Mouse (Mus musculus) neural tube, embryonic 11.5 days (tissue): ENCODE measurements around the gene Asgr1. TPM values are rescaled to one million over a fixed set of nuclear protein-coding genes. Genes with fewer than 3 reads are reported as not detected.

ENCODE experiments used
- ATAC-seq: fragments of 200-750 bp; cut with Nextera tagmentation; 2 replicates; pipeline ENCODE4 v1.8.0; 2017; ENCODE audit warnings: moderate number of reproducible peaks, mild to moderate bottlenecking, moderate TSS enrichment, moderate library complexity; ENCODE audit not compliant: insufficient read depth, low FRiP score, low TSS enrichment
- DNase-seq: peaks from one replicate; pipeline ENCODE4 v3.0.0-alpha.2; 2015; ENCODE audit warnings: low spot score
- H3K27ac ChIP-seq: fragments of 300-500 bp; sonication (generic); 2 replicates; pipeline ENCODE4 v1.5.1; 2014; ENCODE audit warnings: low read depth, mild to moderate bottlenecking, low read length
- H3K27me3 ChIP-seq: fragments of 300-500 bp; sonication (generic); 2 replicates; pipeline ENCODE4 v1.6.1; 2014; ENCODE audit warnings: mild to moderate bottlenecking, low read length, mixed read lengths; ENCODE audit not compliant: control insufficient read depth, insufficient read depth
- H3K36me3 ChIP-seq: fragments of 300-500 bp; sonication (generic); 2 replicates; pipeline ENCODE4 v1.6.1; 2014; ENCODE audit warnings: mild to moderate bottlenecking, low read length, moderate library complexity, mixed read lengths; ENCODE audit not compliant: control insufficient read depth, insufficient read depth
- H3K4me1 ChIP-seq: fragments of 300-500 bp; sonication (generic); 2 replicates; pipeline ENCODE4 v1.6.1; 2014; ENCODE audit warnings: low read length, mixed read lengths; ENCODE audit not compliant: control insufficient read depth, insufficient read depth
- H3K4me2 ChIP-seq: fragments of 300-500 bp; sonication (generic); 2 replicates; pipeline ENCODE4 v1.6.1; 2014; ENCODE audit warnings: low read depth, mild to moderate bottlenecking, moderate library complexity
- H3K4me3 ChIP-seq: fragments of 300-500 bp; sonication (generic); 2 replicates; pipeline ENCODE4 v1.5.1; 2014; ENCODE audit warnings: low read depth, low read length
- H3K9ac ChIP-seq: fragments of 300-500 bp; sonication (generic); 2 replicates; pipeline ENCODE4 v1.6.1; 2014; ENCODE audit warnings: mild to moderate bottlenecking, low read length
- H3K9me3 ChIP-seq: fragments of 300-500 bp; sonication (generic); 2 replicates; pipeline ENCODE4 v1.6.1; 2016; ENCODE audit warnings: low read length; ENCODE audit not compliant: control insufficient read depth
- WGBS: fragments of 180-500 bp; shearing (Covaris S2); extraction: QIAGEN DNeasy Blood & Tissue Kit; methylation state at CpG from one replicate; pipeline ENCODE4 v1.1.7; 2014; 5-methylcytosine and 5-hydroxymethylcytosine counted together
- polyA plus RNA-seq: library from polyadenylated mRNA; unstranded; fragments of >200 nt; fragmentation: Nextera tagmentation; extraction: Ambion mirVana; gene quantifications from 2 replicates; pipeline ENCODE4 v1.2.1, GENCODE M21; 2014

Gene Asgr1
- polyA plus RNA-seq, 1 experiment from 2014 or later, result 0.41 TPM

GRCm38 (mm10) chr11:70029130-70029801 lies 24.6 kb upstream of the Asgr1 start:
- Histone ChIP-seq H3K9me3 (no peaks in the 10 kb centered on the region), H3K36me3 (peaks cover 8% of the 10 kb centered on the region), H3K27me3 (no peaks in the 10 kb centered on the region), H3K9ac (peak overlapping the region; percentile 35; the same call in 1 of the 2 replicates), H3K4me3 (peak overlapping the region; percentile 27), H3K4me2 (peak overlapping the region; percentile 62), H3K27ac (peak overlapping the region; percentile 77), H3K4me1 (peaks cover 41% of the 10 kb centered on the region)
- DNase-seq (peak; percentile 97), ATAC-seq (peak; percentile 95)
- under 1% methylated on average over 20 of the region's 20 CpGs for WGBS

DNA sequence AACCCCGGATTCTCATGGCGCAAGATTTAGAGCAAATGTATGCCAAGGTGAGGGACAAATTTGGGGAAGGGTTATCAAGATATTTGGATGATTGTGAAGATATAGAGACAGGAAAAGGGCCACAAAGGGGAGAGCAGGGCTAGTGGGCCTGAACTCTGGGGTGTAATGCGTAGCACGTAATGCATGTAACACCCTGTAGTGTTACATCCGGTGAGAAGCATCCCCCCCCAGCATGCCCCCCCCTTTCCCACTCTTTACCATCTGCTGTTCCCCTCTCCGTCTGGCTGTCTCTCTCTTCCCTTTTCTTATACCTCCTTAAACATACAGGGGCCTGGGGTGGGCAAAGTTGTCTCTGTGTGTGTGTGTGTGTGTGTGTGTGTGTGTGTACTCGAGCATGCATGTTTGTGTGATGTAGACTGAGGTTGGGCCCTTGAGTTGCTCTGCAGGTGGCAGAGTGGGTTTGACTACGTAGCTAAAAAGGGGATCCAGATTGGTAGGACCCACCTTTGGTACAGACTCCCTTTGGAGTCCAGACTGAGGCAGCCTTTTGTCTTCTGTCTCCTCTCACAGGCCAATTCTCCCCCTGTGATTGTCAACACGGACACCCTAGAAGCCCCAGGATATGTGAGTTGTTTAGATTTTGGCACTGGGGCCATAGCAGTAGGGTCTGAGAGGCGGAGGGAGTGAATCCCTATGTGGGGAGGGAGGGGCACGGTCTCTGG lies 23.9 kb upstream of the Asgr1 start:
- H3K9me3 ChIP-seq, result no peaks in the 10 kb centered on the region
- ATAC-seq (peak; percentile 42), DNase-seq (no peak)
- H3K27me3 ChIP-seq, result no peaks in the 10 kb centered on the region
- H3K36me3 ChIP-seq, result peaks cover 8% of the 10 kb centered on the region
- 35% methylated on average over 11 of the region's 11 CpGs for WGBS
- H3K4me3 ChIP-seq, result peak overlapping the region; percentile 27
- peak overlapping the region; percentile 35; the same call in 1 of the 2 replicates for H3K9ac ChIP-seq
- H3K4me1 ChIP-seq, result peaks cover 39% of the 10 kb centered on the region
- H3K4me2 ChIP-seq, result peak overlapping the region; percentile 62
- peak overlapping the region; percentile 77 for H3K27ac ChIP-seq

GRCm38 (mm10) chr11:70030651-70031320 lies 23.1 kb upstream of the Asgr1 start:
- H3K4me2 ChIP-seq, result peak overlapping the region; percentile 62; the same call in 1 of the 2 replicates
- peak overlapping the region; percentile 35; the same call in 1 of the 2 replicates for H3K9ac ChIP-seq
- ATAC-seq, result no peak
- H3K27me3 ChIP-seq, result no peaks in the 10 kb centered on the region
- DNase-seq, result no peak
- H3K4me3 ChIP-seq, result peak overlapping the region; percentile 27; the same call in 1 of the 2 replicates
- H3K36me3 ChIP-seq, result peaks cover 8% of the 10 kb centered on the region
- H3K9me3 ChIP-seq, result no peaks in the 10 kb centered on the region
- 94% methylated on average over 28 of the region's 28 CpGs for WGBS
- H3K4me1 ChIP-seq, result peaks cover 38% of the 10 kb centered on the region
- peak overlapping the region; percentile 77 for H3K27ac ChIP-seq

GRCm38 (mm10) chr11:70031321-70031670 lies 22.6 kb upstream of the Asgr1 start:
- WGBS, result 96% methylated on average over 11 of the region's 11 CpGs
- peaks cover 33% of the 10 kb centered on the region for H3K4me1 ChIP-seq

GRCm38 (mm10) chr11:70038174-70038573 lies 15.7 kb upstream of the Asgr1 start:
- Histone ChIP-seq H3K9me3 (no peaks in the 10 kb centered on the region), H3K4me1 (no peaks in the 10 kb centered on the region), H3K27ac (no peak overlapping the region), H3K27me3 (no peaks in the 10 kb centered on the region), H3K36me3 (peaks cover 3% of the 10 kb centered on the region; the same call in 1 of the 2 replicates), H3K4me3 (no peak overlapping the region), H3K9ac (no peak overlapping the region), H3K4me2 (no peak overlapping the region)
- ATAC-seq (no peak), DNase-seq (no peak)
- WGBS, result 81% methylated on average over 7 of the region's 7 CpGs

More at GRCm38 (mm10) chr11:70031321-70031670, 22.6 kb upstream of the Asgr1 start:
- H3K9me3 ChIP-seq, result no peaks in the 10 kb centered on the region
- ATAC-seq (no peak), DNase-seq (no peak)
- H3K27ac ChIP-seq, result no peak overlapping the region
- no peaks in the 10 kb centered on the region for H3K27me3 ChIP-seq
- peaks cover 8% of the 10 kb centered on the region for H3K36me3 ChIP-seq
- H3K9ac ChIP-seq, result no peak overlapping the region
- H3K4me2 ChIP-seq, result no peak overlapping the region
- no peak overlapping the region for H3K4me3 ChIP-seq

DNA sequence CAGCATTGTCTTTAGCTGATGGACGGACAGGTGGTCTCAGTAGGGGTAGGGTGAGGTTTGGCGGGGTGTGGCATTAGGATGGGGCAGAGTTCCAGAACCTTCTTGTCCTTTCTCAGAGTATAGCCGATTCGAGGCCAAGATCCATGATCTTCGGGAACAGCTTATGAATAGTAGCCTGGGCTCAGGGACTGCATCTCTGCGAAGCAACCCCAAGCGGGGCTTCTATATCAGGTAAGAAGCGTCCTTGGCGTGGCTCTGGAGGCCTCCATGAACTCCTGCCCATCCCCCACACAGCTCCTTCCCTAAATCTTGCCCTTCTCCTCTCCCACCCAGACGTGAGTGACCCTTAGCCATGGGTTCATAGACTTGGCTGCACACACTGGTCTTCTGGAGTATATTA lies 14.3 kb upstream of the Asgr1 start:
- no peaks in the 10 kb centered on the region for H3K9me3 ChIP-seq
- no peak overlapping the region for H3K4me3 ChIP-seq
- no peak for DNase-seq
- 92% methylated on average over 10 of the region's 10 CpGs for WGBS
- no peak for ATAC-seq
- no peaks in the 10 kb centered on the region for H3K4me1 ChIP-seq
- no peak overlapping the region for H3K9ac ChIP-seq
- no peak overlapping the region for H3K4me2 ChIP-seq
- H3K36me3 ChIP-seq, result peaks cover 5% of the 10 kb centered on the region; the same call in 1 of the 2 replicates
- no peaks in the 10 kb centered on the region for H3K27me3 ChIP-seq
- no peak overlapping the region for H3K27ac ChIP-seq

GRCm38 (mm10) chr11:70040184-70040583 lies 13.7 kb upstream of the Asgr1 start:
- no peak for DNase-seq
- Histone ChIP-seq H3K4me2 (no peak overlapping the region), H3K4me3 (no peak overlapping the region), H3K9ac (no peak overlapping the region), H3K27me3 (no peaks in the 10 kb centered on the region), H3K9me3 (no peaks in the 10 kb centered on the region), H3K4me1 (no peaks in the 10 kb centered on the region), H3K36me3 (peaks cover 5% of the 10 kb centered on the region; the same call in 1 of the 2 replicates), H3K27ac (no peak overlapping the region)
- 90% methylated on average over 7 of the region's 7 CpGs for WGBS
- no peak for ATAC-seq

DNA sequence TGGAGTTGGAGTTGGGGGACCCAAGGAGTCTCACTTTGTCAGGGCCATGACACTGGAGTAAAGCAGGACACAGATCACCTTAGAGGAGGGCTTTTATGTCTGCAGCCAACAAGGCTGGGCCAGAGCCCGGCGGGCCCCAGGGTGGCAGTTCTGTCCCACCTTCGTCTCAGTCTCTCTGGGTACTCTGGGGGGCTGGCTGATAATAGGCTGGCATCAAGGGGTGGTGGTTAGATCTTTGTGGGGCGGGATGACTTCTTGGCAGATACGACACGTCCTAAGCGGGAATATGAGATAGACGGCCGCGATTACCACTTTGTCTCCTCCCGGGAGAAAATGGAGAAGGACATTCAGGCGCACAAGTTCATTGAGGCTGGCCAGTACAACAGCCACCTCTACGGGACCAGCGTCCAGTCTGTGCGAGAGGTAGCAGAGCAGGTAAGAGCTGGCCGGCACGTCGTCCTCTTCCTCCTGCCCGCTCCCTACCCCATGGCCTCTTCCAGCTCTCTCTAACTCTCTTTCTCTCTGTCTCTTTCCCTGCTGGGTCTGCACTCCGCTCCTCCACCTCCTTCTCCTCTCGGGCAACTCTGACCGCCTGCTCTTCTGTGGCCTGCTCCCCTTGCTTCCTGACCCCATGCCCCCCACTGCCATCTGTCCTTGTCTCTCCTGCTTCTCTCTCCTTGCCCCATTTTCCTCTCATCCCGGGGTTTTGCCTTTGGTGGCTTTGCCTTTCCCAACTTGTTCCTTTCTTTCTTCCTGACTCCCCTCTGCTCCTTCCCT lies 11.4 kb upstream of the Asgr1 start:
- Histone ChIP-seq H3K9ac (no peak overlapping the region), H3K4me2 (no peak overlapping the region), H3K27ac (no peak overlapping the region), H3K27me3 (no peaks in the 10 kb centered on the region), H3K36me3 (peaks cover 5% of the 10 kb centered on the region; the same call in 1 of the 2 replicates), H3K9me3 (no peaks in the 10 kb centered on the region), H3K4me3 (no peak overlapping the region), H3K4me1 (no peaks in the 10 kb centered on the region)
- ATAC-seq, result no peak
- 89% methylated on average over 23 of the region's 23 CpGs for WGBS
- no peak for DNase-seq
